Mouse (Mus musculus): ENCODE data around the gene Gal3st1. TPM values are rescaled to one million over a fixed set of nuclear protein-coding genes. Genes with fewer than 3 reads are reported as not detected.

The Gal3st1 gene
- polyA plus RNA-seq, 1 experiment: 25.5 TPM

DNA sequence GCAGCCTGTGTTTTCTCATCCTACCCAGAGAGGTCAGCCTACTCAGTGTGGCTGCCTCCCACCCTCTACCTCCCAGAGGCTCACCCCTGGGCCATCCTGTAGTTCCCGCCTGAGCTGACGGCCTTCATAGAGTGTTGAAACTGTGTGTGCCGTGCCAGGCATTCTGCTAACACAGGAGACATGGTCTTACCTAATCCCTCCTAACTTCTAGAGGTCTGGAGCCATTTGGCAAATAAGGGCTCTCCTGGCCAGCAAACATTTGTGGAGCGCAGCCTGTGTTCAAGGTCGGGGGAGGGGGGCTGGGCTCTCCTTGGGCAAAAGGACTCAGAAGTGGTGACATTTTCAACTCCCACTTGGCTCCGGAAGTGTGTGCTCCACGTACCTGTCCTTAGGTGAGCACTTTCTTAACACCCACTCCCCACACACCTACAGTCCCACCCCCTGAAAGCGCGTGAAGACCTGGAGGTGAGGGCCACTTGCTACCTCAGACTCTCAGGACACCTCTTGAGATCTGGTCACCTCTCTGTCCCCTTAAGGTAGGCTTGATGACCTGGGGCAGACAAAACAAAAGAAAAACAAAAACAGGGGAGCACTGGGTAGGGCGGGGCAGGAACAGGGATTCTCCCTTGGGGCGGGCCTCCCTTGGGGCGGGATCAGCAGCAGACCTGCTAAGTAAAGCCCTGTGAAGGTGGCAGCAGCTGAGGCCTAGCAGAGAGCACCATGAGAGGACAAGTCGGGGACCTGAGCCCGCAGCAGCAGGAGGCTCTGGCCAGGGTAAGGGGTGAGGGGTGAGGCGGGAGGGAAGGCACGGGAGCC, 47.9 kb downstream of the Gal3st1 start, which contains the start of gene Sec14l4:
Sec14l4 (plus strand) TSS at position 337 of the 816 bp plus-strand sequence.
- DNase-seq (ENCODE audit: extremely low spot score in 1 of 2, low spot score in 1 of 2): no peak

DNA sequence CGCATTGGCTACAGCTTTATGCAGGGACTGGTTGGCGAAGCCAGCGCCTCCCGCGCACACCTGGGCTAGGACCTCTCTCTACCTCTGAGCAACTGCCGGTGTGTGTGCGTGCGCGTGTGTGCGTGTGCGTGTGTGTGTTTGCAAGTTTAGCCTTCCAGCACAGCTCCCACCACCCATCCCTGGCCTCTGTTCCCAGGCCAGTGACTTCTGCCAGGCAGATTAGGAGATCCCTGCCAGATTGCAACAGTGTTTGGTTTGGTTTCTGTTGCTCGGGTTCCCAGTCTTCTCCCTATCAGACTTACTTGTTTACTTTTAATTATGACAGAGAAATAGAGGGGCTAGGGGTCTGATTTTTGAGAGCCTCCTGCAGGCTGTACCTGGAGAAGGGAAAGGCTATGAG, 48.5 kb downstream of the Gal3st1 start:
- no peak for DNase-seq (ENCODE audit: extremely low spot score in 1 of 2, low spot score in 1 of 2)

DNA sequence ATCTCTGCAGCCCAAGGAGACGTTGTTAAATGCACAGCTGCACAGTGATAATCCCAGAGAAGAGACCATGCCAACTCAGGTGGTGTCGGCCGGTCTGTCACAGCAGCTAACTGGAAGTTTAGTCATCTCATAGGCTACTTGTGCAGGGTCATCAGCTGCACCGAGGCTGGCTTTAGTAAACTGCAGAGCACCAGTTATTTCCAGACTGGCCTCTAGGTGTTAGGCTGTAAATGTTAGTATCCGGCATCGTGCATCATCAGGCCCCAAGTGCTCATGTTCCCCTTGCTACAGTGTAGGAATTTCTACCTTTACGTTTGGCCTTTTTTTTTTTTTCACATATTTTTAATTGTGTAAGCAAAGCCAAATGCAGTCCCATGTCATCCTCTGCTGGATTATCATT, 50.0 kb downstream of the Gal3st1 start:
- DNase-seq (ENCODE audit: extremely low spot score in 1 of 2, low spot score in 1 of 2): no peak

DNA sequence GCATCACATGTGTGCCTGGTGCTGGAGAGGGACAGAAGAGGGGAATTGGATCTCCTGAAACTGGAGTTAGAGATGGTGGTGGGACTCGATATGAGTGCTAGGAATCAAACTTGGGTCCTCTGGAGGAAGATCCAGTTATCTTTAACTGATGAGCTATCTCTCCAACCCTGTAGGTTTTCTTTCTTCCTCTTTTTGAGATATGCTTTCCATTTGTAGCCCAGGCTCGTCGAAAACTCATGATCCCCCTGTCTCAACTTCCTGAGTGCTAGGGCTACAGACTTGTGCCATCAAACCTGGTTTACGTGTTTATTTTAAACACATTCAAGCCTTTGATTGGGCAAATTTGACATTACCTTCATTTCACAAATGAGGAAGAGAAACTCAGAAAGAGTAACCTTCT, 50.7 kb downstream of the Gal3st1 start:
- no peak for DNase-seq (ENCODE audit: extremely low spot score in 1 of 2, low spot score in 1 of 2)

DNA sequence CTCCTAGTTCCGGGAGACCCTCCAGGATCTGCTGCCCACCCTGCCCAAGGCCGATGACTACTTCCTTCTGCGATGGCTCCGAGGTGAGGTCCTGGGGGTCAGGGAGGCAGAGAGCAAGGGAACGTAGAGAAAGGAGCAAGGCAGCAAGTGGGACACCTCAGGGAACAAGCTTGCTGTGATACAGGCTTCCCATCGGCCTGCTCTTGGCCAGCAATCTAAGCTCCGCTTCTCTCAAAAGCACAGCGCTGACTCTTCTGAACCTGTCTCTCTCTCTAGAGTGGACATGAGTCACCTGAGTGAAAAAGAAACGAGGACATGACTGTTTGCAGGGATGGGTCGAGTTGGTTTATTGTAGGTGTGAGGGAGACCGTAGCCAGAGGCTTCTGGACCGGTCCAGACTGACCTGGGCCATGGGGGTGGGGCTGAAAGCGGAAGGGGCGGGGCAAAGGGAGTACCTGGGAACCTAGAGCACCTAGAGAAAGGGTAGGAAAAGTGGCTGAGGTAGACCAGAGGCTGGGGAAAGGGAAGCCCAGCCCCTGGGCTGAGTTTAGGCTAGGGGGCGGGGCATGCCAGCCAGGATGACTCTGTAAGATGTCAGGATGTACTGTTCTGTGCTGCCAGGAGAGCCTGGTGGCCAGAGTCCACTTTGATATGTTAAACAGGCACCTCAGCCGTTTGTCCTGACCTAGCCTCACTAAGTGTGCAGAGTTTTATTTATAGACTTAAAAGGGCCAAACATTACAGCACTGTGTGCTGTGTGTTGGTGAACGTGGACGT, 51.9 kb downstream of the Gal3st1 start:
- DNase-seq (ENCODE audit: extremely low spot score in 1 of 2, low spot score in 1 of 2): no peak

DNA sequence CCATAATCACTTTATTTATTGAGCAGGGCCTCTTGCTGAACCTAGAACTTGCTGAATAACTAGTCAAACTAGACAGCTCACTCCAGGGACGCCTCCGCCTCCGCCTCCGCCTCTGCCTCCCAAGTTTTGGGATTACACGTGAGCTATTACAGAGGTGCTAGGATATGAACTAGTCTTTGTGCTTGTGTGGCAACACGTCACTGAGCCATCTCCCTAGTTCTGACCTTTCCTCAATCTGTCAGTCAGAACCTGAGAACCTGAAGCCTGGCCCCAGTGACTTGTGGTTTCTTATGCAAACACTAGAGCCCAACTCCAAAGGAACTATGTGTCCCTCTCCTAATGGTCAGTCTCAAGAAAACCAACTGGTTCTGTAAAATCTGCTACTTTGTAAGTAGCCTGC, 52.5 kb downstream of the Gal3st1 start:
- DNase-seq (ENCODE audit: extremely low spot score in 1 of 2, low spot score in 1 of 2): no peak

DNA sequence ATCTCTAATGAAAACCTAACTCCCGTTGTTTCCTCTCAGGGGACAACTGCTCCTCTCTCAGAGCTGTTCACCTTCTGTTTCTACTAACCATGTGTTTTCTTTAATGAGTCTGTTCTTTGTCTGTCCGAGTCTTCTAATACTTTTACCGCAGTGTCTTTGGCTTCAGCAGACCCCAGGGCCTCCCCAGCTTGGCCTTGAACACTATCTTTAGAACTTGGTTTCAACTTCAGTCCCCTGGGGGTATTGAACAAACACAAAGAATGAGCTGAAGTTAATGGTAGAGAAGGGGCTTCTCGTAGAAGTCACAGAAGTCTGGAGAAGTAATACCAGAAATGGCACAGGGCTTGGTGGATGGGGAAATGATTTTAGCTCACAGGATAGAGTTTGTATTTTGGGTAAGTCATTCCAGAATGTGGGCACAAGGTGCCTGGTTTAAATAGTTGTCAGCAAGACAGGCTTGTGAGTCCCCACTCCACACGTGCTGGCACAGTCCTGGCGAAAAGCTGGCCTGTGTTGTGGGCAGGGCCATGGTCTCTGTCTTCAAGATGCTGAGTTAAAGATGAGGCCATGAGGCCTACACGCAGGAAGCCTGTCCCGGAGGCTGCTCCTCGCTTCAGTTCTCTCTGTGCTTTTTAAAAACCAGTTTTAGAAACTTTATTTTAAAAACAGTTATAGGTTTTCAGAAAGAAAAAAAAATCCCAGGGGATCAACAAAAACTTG, 53.1 kb downstream of the Gal3st1 start:
- DNase-seq (ENCODE audit: extremely low spot score in 1 of 2, low spot score in 1 of 2): no peak

DNA sequence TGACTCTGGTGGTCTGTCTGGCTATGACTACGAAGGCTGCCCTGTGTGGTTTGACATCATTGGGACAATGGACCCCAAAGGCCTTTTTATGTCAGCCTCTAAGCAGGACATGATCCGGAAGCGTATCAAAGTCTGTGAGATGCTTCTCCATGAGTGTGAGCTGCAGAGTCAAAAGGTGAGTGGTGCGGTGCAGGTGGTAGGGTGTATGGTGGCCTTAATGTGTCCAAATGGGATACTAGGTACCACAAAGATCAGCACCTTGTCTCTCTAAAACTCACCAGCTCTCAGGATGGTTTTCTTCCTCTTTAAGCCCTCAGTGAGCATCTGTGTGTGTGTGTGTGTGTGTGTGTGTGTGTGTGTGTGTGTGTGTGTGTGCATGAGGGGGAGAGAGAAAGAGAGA, 56.5 kb downstream of the Gal3st1 start:
- no peak for DNase-seq (ENCODE audit: extremely low spot score in 1 of 2, low spot score in 1 of 2)

DNA sequence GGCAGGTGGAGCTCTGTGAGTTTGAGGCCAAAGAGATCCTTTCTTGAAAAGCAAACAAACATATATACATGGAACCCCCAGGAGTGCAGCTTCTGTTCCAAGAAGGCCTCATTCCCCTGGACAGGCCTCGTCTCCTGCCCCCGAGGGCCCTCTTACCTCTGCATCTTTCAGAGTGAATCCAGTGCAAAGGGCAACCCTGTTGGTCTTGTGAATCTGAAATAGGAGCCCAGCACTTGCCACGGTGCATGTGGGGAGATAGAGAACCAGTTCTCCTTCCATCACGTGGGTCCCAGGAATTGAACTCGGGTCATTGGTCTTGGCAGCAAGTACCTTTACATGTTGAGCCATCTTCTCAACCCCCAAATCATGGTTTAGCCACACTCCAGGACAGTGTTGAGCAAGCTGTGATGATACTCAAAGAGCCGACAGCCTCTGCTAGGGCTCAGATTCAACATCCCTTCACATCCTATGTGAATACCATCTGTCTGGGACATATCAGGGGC, 57.7 kb downstream of the Gal3st1 start:
- DNase-seq (ENCODE audit: extremely low spot score in 1 of 2, low spot score in 1 of 2): no peak

DNA sequence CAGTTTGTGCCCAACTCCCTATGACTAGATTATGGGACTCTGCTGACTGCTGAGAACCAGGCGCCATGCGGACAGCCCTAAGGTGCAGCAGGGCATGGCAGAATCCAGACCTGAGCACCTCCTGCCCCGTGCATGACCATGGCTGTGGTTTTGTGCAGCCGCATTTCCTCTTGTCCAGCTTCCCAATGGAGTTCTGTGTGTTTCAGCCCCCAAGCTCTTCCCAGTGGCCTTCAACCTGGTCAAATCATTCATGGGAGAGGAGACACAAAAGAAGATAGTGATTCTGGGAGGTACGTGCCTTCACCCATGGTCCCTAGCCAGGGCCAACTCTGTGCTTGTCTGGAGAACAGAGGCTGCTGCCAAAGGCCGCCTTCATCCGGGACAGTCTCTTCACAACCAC, 59.6 kb downstream of the Gal3st1 start:
- DNase-seq (ENCODE audit: extremely low spot score in 1 of 2, low spot score in 1 of 2): no peak

DNA sequence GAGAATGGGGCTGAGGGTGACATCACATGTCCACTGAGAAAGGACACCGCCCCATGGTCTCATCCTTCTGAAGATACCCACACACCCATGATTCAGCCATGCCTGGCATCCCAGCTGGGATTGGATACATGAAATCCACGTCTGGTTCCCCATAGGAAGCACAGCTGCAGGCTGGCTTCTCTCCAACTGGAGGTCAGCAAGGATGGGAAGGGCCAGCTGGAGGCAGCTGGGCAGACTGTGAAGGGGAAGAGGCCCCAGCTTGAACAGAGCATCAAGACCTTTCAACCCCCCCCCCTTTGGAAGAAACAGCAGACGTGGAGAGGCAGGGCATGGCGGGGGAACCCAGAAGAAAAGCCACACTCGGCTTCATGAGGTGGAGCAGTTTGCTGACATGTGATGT, 63.1 kb downstream of the Gal3st1 start:
- no peak for DNase-seq (ENCODE audit: extremely low spot score in 1 of 2, low spot score in 1 of 2)

DNA sequence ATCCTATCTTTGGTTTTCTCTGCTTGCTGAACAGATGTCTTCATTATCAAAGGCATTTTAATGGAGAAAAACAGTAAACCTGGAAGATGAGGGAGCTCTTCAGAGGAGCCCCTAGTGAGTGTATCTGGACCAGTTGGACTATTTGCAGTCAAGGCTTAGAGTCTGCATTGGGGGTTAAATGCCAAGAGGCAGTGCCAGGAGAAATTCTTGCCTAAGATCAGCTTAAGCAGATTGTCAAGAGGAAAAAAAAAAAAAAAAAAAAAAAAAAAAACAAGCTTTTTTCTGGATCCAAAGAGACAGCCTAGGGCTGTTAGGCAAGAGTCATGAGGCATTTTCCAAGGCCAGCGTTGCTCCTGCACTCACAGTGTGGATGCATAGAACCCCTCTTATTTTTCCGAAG, 64.3 kb downstream of the Gal3st1 start:
- no peak for DNase-seq (ENCODE audit: extremely low spot score in 1 of 2, low spot score in 1 of 2)

DNA sequence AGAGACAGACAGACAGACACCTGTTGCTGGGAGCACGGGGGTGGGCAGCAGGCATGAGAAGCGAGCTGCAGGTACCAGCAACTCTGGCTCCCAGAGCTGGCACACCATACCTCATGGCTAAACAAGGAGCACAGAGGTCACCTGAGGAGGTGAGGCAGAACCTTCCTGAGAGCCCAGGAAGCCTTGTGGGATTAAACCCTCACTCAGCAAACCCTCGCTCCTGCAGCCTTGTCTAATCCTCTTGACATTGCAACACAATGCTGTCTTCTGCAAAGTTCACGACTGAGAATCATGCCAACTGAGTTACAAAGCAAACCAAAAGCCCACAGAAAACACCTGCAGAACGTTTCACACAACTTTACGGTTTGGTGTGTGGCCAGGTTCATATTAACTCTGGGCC, 65.0 kb downstream of the Gal3st1 start:
- DNase-seq (ENCODE audit: extremely low spot score in 1 of 2, low spot score in 1 of 2): no peak

Other genes with a start within 250 kb of the Gal3st1 start
- 65.4 TPM in 2 replicates for gene Osbp2, start 119.7 kb upstream of the Gal3st1 start, polyA plus RNA-seq (2012; rRNA removed)
- gene 4921536K21Rik, start 88.5 kb upstream of the Gal3st1 start, polyA plus RNA-seq (2012; rRNA removed): 0.28 and 0.46 TPM in 2 replicates
- 18.4 and 20.3 TPM in 2 replicates for gene Dusp18, start 88.4 kb upstream of the Gal3st1 start, polyA plus RNA-seq (2012; rRNA removed)
- 23.9 and 24.0 TPM in 2 replicates for gene Slc35e4, start 69.0 kb upstream of the Gal3st1 start, polyA plus RNA-seq (2012; rRNA removed)
- gene Tcn2, start 51.5 kb upstream of the Gal3st1 start, polyA plus RNA-seq (2012; rRNA removed): 33.2 and 39.2 TPM in 2 replicates
- 34.4 and 36.9 TPM in 2 replicates for gene Pes1, start 19.7 kb upstream of the Gal3st1 start, polyA plus RNA-seq (2012; rRNA removed)
- gene 4930556J24Rik, start 6.9 kb upstream of the Gal3st1 start, polyA plus RNA-seq (2012; rRNA removed): 0.06 TPM in 1 of 2 replicates, not detected in the other
- gene Sec14l4, start 47.8 kb downstream of the Gal3st1 start, polyA plus RNA-seq (2012; rRNA removed): 0.08 and 0.30 TPM in 2 replicates
- gene Sec14l3, start 81.2 kb downstream of the Gal3st1 start, polyA plus RNA-seq (2012; rRNA removed): 0.40 and 2.2 TPM in 2 replicates
- 112 and 119 TPM in 2 replicates for gene Mtfp1, start 111.8 kb downstream of the Gal3st1 start, polyA plus RNA-seq (2012; rRNA removed)
- gene Sec14l2, start 139.8 kb downstream of the Gal3st1 start, polyA plus RNA-seq (2012; rRNA removed): 41.8 and 43.0 TPM in 2 replicates
- gene Rnf215, start 151.6 kb downstream of the Gal3st1 start, polyA plus RNA-seq (2012; rRNA removed): 47.6 and 48.7 TPM in 2 replicates
- 22.5 and 23.8 TPM in 2 replicates for gene Ccdc157, start 176.7 kb downstream of the Gal3st1 start, polyA plus RNA-seq (2012; rRNA removed)
- 45.6 and 49.0 TPM in 2 replicates for gene Sf3a1, start 176.7 kb downstream of the Gal3st1 start, polyA plus RNA-seq (2012; rRNA removed)
- 56.4 and 59.0 TPM in 2 replicates for gene Tbc1d10a, start 203.2 kb downstream of the Gal3st1 start, polyA plus RNA-seq (2012; rRNA removed)
- gene Castor1, start 234.6 kb downstream of the Gal3st1 start, polyA plus RNA-seq (2012; rRNA removed): 4.5 and 5.2 TPM in 2 replicates